Mouse (Mus musculus) liver, adult 2 months (tissue): ENCODE results near the gene Ccdc175.

Source experiments
- CTCF ChIP-seq: fragments of 200-500 bp; IDR thresholded peaks from 2 replicates; pipeline ENCODE4 v1.5.1; 2011; ENCODE audit warnings: low read depth, low read length, control low read depth
- POLR2A ChIP-seq: fragments of 200-500 bp; IDR thresholded peaks from 2 replicates; pipeline ENCODE4 v1.6.1; 2011; ENCODE audit warnings: low read length, control low read depth; ENCODE audit not compliant: insufficient read depth; ENCODE audit errors: extremely low read depth

DNA sequence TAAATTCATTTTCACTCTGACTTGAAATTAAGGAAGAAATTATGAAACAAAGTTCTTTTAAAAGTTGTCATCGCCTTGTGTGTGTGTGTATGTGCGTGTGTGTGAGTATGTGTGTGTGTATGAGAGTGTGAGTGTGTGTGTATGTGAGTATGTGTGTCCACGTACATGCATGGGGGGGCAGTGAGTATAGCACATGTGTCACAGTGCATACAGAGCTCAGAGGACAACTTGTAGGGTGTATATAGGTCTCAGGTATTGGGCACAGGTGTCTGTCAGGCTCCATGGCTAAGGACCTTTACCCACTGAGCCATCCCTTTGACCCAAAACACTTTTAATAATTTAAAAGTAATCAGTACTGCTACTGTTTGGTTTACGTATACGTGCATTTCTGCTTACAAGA is 80.8 kb downstream of the Ccdc175 start:
- no peak for TF ChIP-seq POLR2A
- no peak for TF ChIP-seq CTCF
